Mouse (Mus musculus): ENCODE results near the gene Brpf3. TPM values are rescaled to one million over a fixed set of nuclear protein-coding genes. Genes with fewer than 3 reads are reported as not detected.

Gene Brpf3
- polyA plus RNA-seq, 1 experiment from 2014 or later = 11.0 TPM

GRCm38 (mm10) chr17:28797031-28797430, 3.9 kb upstream of the Brpf3 start:
- Histone ChIP-seq H3K9me3 (ENCODE audit: low read length) (peaks cover 5% of the 10 kb centered on the region; the same call in 1 of the 2 replicates), H3K27ac (ENCODE audit: low read length) (no peak overlapping the region), H3K36me3 (ENCODE audit: insufficient read depth, low read length) (no peaks in the 10 kb centered on the region), H3K27me3 (ENCODE audit: insufficient read depth, low read length) (no peaks in the 10 kb centered on the region), H3K9ac (replicated peaks; ENCODE audit: low read length) (no peak overlapping the region), H3K4me3 (ENCODE audit: low read length) (no peak overlapping the region), H3K4me2 (replicated peaks; ENCODE audit: low read depth, low read length) (no peak overlapping the region), H3K4me1 (ENCODE audit: insufficient read depth, low read length) (peaks cover 19% of the 10 kb centered on the region)
- WGBS = 87% methylated on average over 4 of the region's 4 CpGs
- no peak for ATAC-seq (ENCODE audit: low FRiP score, low TSS enrichment)

GRCm38 (mm10) chr17:28799291-28800160, 1.4 kb upstream of the Brpf3 start:
- H3K9ac ChIP-seq (replicated peaks; ENCODE audit: low read length) = no peak overlapping the region
- WGBS = 8% methylated on average over 14 of the region's 14 CpGs
- ATAC-seq (ENCODE audit: low FRiP score, low TSS enrichment) = no peak
- H3K36me3 ChIP-seq (ENCODE audit: insufficient read depth, low read length) = no peaks in the 10 kb centered on the region
- no peak overlapping the region for H3K27ac ChIP-seq (ENCODE audit: low read length)
- H3K27me3 ChIP-seq (ENCODE audit: insufficient read depth, low read length) = no peaks in the 10 kb centered on the region
- H3K4me1 ChIP-seq (ENCODE audit: insufficient read depth, low read length) = peaks cover 29% of the 10 kb centered on the region
- H3K4me2 ChIP-seq (replicated peaks; ENCODE audit: low read depth, low read length) = peak overlapping the region; percentile 85
- peaks cover 5% of the 10 kb centered on the region; the same call in 1 of the 2 replicates for H3K9me3 ChIP-seq (ENCODE audit: low read length)
- H3K4me3 ChIP-seq (ENCODE audit: low read length) = peak overlapping the region; percentile 78

- Histone ChIP-seq H3K4me1 (ENCODE audit: insufficient read depth, low read length) (peaks cover 29% of the 10 kb centered on the region), H3K9me3 (ENCODE audit: low read length) (peaks cover 2% of the 10 kb centered on the region; the same call in 1 of the 2 replicates), H3K4me2 (replicated peaks; ENCODE audit: low read depth, low read length) (peak overlapping the region; percentile 85), H3K4me3 (ENCODE audit: low read length) (peak overlapping the region; percentile 78), H3K9ac (replicated peaks; ENCODE audit: low read length) (peak overlapping the region; percentile 100), H3K36me3 (ENCODE audit: insufficient read depth, low read length) (no peaks in the 10 kb centered on the region), H3K27me3 (ENCODE audit: insufficient read depth, low read length) (no peaks in the 10 kb centered on the region), H3K27ac (ENCODE audit: low read length) (peak overlapping the region; percentile 97)
- ATAC-seq (ENCODE audit: low FRiP score, low TSS enrichment) = peak; percentile 57
- WGBS = 2% methylated on average over 15 of the region's 15 CpGs
Observed at GRCm38 (mm10) chr17:28800281-28800670, 614 bp upstream of the Brpf3 start.

DNA sequence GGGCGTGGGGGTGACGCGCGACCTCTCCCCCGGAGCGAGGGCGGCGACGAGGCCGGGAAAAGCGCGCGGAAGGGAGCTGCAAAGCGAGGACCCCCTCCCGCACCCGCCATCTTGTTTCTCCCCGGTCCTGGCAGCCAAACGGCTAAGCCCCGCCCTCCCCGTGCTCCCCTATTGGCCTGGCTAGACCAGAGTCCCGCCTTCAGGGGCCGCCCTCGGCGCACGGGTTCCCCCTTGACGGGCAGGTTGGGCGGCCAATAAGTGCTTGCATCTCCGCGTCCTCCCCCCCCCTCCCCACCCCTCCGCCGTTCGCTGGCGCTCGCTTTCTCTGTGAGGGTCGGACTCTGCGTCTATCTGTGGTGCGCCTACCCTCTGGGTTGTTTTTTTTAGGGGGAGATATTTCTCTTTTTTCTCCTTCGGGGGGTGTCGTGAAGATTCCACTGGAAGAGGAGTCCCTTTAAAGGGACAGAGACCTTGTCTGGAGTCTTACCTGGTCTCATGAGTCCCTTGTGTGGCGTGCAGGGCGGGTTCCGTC, 650 bp downstream of the Brpf3 start:
- H3K4me2 ChIP-seq (replicated peaks; ENCODE audit: low read depth, low read length) = peak overlapping the region; percentile 88
- ATAC-seq (ENCODE audit: low FRiP score, low TSS enrichment) = peak; percentile 99
- H3K9ac ChIP-seq (replicated peaks; ENCODE audit: low read length) = peak overlapping the region; percentile 100
- peak overlapping the region; percentile 97 for H3K27ac ChIP-seq (ENCODE audit: low read length)
- peaks cover 29% of the 10 kb centered on the region for H3K4me1 ChIP-seq (ENCODE audit: insufficient read depth, low read length)
- H3K36me3 ChIP-seq (ENCODE audit: insufficient read depth, low read length) = peaks cover 10% of the 10 kb centered on the region
- H3K4me3 ChIP-seq (ENCODE audit: low read length) = peak overlapping the region; percentile 78
- WGBS = under 1% methylated on average over 37 of the region's 42 CpGs
- no peaks in the 10 kb centered on the region for H3K9me3 ChIP-seq (ENCODE audit: low read length)
- H3K27me3 ChIP-seq (ENCODE audit: insufficient read depth, low read length) = no peaks in the 10 kb centered on the region

- Histone ChIP-seq H3K4me3 (ENCODE audit: low read length) (peak overlapping the region; percentile 78), H3K27ac (ENCODE audit: low read length) (0 out of 2 replicates have a peak overlapping the region, but pooled peaks have one; percentile 15), H3K36me3 (ENCODE audit: insufficient read depth, low read length) (peaks cover 15% of the 10 kb centered on the region), H3K9me3 (ENCODE audit: low read length) (no peaks in the 10 kb centered on the region), H3K9ac (replicated peaks; ENCODE audit: low read length) (peak overlapping the region; percentile 100), H3K4me2 (replicated peaks; ENCODE audit: low read depth, low read length) (peak overlapping the region; percentile 88), H3K4me1 (ENCODE audit: insufficient read depth, low read length) (peaks cover 29% of the 10 kb centered on the region), H3K27me3 (ENCODE audit: insufficient read depth, low read length) (no peaks in the 10 kb centered on the region)
- ATAC-seq (ENCODE audit: low FRiP score, low TSS enrichment) = no peak
- 1% methylated on average over 18 of the region's 18 CpGs for WGBS
Observed at GRCm38 (mm10) chr17:28802006-28802481, 1.2 kb downstream of the Brpf3 start.

GRCm38 (mm10) chr17:28803316-28803715, 2.4 kb downstream of the Brpf3 start:
- Histone ChIP-seq H3K9me3 (ENCODE audit: low read length) (no peaks in the 10 kb centered on the region), H3K27me3 (ENCODE audit: insufficient read depth, low read length) (no peaks in the 10 kb centered on the region), H3K4me1 (ENCODE audit: insufficient read depth, low read length) (peaks cover 29% of the 10 kb centered on the region), H3K4me3 (ENCODE audit: low read length) (no peak overlapping the region), H3K36me3 (ENCODE audit: insufficient read depth, low read length) (peaks cover 26% of the 10 kb centered on the region), H3K9ac (replicated peaks; ENCODE audit: low read length) (no peak overlapping the region), H3K27ac (ENCODE audit: low read length) (no peak overlapping the region), H3K4me2 (replicated peaks; ENCODE audit: low read depth, low read length) (no peak overlapping the region)
- ATAC-seq (ENCODE audit: low FRiP score, low TSS enrichment) = no peak
- 92% methylated on average over 1 of the region's 1 CpGs for WGBS

DNA sequence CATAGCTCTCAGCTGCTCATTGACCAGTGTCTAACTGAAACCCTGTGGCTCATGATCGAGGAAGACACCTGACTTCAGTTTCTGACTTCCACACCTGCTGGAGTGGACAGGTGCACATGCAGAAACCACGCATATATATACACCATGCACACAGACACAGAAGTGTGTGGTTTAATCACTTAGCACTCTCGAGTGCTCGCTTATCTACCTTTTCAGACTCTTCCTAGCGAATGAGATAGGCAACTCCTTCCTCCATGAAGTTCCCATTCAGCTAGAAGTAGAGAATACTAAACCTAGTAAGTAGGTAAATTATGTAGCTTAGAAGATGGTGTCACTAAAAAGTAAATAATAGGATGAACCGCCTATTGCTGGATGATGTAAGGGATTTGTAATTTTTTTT, 4.1 kb downstream of the Brpf3 start:
- H3K27ac ChIP-seq (ENCODE audit: low read length) = no peak overlapping the region
- no peak overlapping the region for H3K4me2 ChIP-seq (replicated peaks; ENCODE audit: low read depth, low read length)
- peaks cover 36% of the 10 kb centered on the region for H3K36me3 ChIP-seq (ENCODE audit: insufficient read depth, low read length)
- H3K4me1 ChIP-seq (ENCODE audit: insufficient read depth, low read length) = peaks cover 15% of the 10 kb centered on the region
- no peaks in the 10 kb centered on the region for H3K9me3 ChIP-seq (ENCODE audit: low read length)
- H3K27me3 ChIP-seq (ENCODE audit: insufficient read depth, low read length) = no peaks in the 10 kb centered on the region
- H3K9ac ChIP-seq (replicated peaks; ENCODE audit: low read length) = no peak overlapping the region
- no peak overlapping the region for H3K4me3 ChIP-seq (ENCODE audit: low read length)
- WGBS = 95% methylated on average over 6 of the region's 6 CpGs
- no peak for ATAC-seq (ENCODE audit: low FRiP score, low TSS enrichment)

GRCm38 (mm10) chr17:28806770-28807169, 5.9 kb downstream of the Brpf3 start:
- no peak for ATAC-seq (ENCODE audit: low FRiP score, low TSS enrichment)
- Histone ChIP-seq H3K4me2 (replicated peaks; ENCODE audit: low read depth, low read length) (no peak overlapping the region), H3K36me3 (ENCODE audit: insufficient read depth, low read length) (peaks cover 50% of the 10 kb centered on the region), H3K4me3 (ENCODE audit: low read length) (no peak overlapping the region), H3K9ac (replicated peaks; ENCODE audit: low read length) (no peak overlapping the region), H3K4me1 (ENCODE audit: insufficient read depth, low read length) (peaks cover 11% of the 10 kb centered on the region), H3K9me3 (ENCODE audit: low read length) (no peaks in the 10 kb centered on the region), H3K27me3 (ENCODE audit: insufficient read depth, low read length) (no peaks in the 10 kb centered on the region), H3K27ac (ENCODE audit: low read length) (no peak overlapping the region)
- 96% methylated on average over 19 of the region's 19 CpGs for WGBS

DNA sequence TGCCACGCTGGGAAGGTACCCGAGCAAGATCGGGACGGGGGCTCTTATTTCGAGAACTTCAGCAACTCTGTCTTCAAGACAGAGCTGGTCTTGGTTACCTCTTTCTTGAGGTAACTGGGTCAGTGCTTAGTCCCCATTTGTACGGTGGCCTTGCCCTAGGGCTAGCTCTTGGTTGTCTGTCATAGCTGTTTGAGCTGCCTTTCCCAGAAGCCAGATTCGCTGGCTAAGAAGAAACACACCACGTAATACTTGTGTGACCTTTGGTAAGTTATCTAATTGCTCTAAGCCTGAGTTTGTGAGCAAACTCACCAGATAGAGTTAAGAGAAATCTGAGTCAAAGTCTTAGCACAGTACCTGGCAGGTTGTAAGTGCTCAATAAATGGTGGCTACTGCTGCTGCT, 7.8 kb downstream of the Brpf3 start:
- Histone ChIP-seq H3K4me2 (replicated peaks; ENCODE audit: low read depth, low read length) (no peak overlapping the region), H3K9me3 (ENCODE audit: low read length) (no peaks in the 10 kb centered on the region), H3K27me3 (ENCODE audit: insufficient read depth, low read length) (no peaks in the 10 kb centered on the region), H3K27ac (ENCODE audit: low read length) (no peak overlapping the region), H3K36me3 (ENCODE audit: insufficient read depth, low read length) (peaks cover 61% of the 10 kb centered on the region), H3K4me1 (ENCODE audit: insufficient read depth, low read length) (no peaks in the 10 kb centered on the region), H3K4me3 (ENCODE audit: low read length) (no peak overlapping the region), H3K9ac (replicated peaks; ENCODE audit: low read length) (no peak overlapping the region)
- 98% methylated on average over 8 of the region's 8 CpGs for WGBS
- no peak for ATAC-seq (ENCODE audit: low FRiP score, low TSS enrichment)

Data from kidney, embryonic 16.5 days (tissue).